Mouse (Mus musculus) lung, embryonic 14.5 days (tissue): ENCODE data around the gene Arap1. TPM values are rescaled to one million over a fixed set of nuclear protein-coding genes. Genes with fewer than 3 reads are reported as not detected.

ENCODE experiments used
- ATAC-seq: fragments of 200-750 bp; cut with Nextera tagmentation; 2 replicates; pipeline ENCODE4 v1.8.0; 2017; ENCODE audit warnings: mild to moderate bottlenecking, moderate TSS enrichment, moderate library complexity; ENCODE audit not compliant: insufficient read depth
- DNase-seq: peaks from one replicate; pipeline ENCODE4 v3.0.0-alpha.2; 2015
- H3K27ac ChIP-seq: fragments of 300-500 bp; sonication (generic); 2 replicates; pipeline ENCODE4 v1.5.1; 2014; ENCODE audit warnings: low read depth, mild to moderate bottlenecking, moderate library complexity
- H3K27me3 ChIP-seq: fragments of 300-500 bp; sonication (generic); 2 replicates; pipeline ENCODE4 v1.6.1; 2014; ENCODE audit warnings: low read length, control low read depth; ENCODE audit not compliant: insufficient read depth
- H3K36me3 ChIP-seq: fragments of 300-500 bp; sonication (generic); 2 replicates; pipeline ENCODE4 v1.6.1; 2014; ENCODE audit warnings: control low read depth; ENCODE audit not compliant: insufficient read depth
- H3K4me1 ChIP-seq: fragments of 300-500 bp; sonication (generic); 2 replicates; pipeline ENCODE4 v1.6.1; 2014; ENCODE audit warnings: antibody characterized with exemption, control low read depth; ENCODE audit not compliant: insufficient read depth
- H3K4me2 ChIP-seq: fragments of 300-500 bp; sonication (generic); 2 replicates; pipeline ENCODE4 v1.6.1; 2014; ENCODE audit warnings: mild to moderate bottlenecking
- H3K4me3 ChIP-seq: fragments of 300-500 bp; sonication (generic); 2 replicates; pipeline ENCODE4 v1.5.1; 2014; ENCODE audit warnings: low read depth, low read length
- H3K9ac ChIP-seq: fragments of 300-500 bp; sonication (generic); 2 replicates; pipeline ENCODE4 v1.6.1; 2014
- H3K9me3 ChIP-seq: fragments of 300-500 bp; sonication (generic); 2 replicates; pipeline ENCODE4 v1.6.1; 2016; ENCODE audit warnings: low read depth, low read length, control low read depth
- CTCF ChIP-seq: IDR thresholded peaks from 2 replicates; pipeline ENCODE4 v1.5.1; 2016; ENCODE audit warnings: antibody characterized with exemption, low read depth
- WGBS: fragments of 180-500 bp; shearing (Covaris S2); extraction: QIAGEN DNeasy Blood & Tissue Kit; methylation state at CpG from one replicate; pipeline ENCODE4 v1.1.7; 2014; 5-methylcytosine and 5-hydroxymethylcytosine counted together
- polyA plus RNA-seq: library from polyadenylated mRNA; unstranded; fragments of >200 nt; fragmentation: Nextera tagmentation; extraction: Ambion mirVana; gene quantifications from 2 replicates; pipeline ENCODE4 v1.2.1, GENCODE M21; 2014

Gene Arap1
- polyA plus RNA-seq, 1 experiment from 2014 or later: 122 TPM

DNA sequence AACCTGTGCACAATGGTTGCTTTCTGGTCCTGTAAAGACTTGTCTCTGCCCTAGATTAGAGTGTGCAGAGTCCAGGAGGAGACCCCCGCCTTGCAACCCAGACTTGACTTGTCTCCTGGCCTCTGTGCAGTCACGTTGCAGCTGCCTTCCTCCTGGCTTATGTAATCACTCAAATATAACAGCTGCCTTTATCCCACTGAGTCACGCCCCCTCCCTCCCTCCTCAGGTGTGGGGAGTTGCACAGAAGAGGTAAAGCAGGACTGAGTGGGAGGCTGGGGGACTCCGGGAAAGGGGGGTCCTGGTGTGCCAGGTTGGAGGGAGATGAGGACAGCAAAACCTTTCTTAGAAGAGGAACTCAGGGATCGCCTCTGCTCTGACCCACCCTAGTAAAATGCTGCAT, 68.5 kb downstream of the Arap1 start:
- Histone ChIP-seq H3K36me3 (peaks cover 27% of the 10 kb centered on the region), H3K4me3 (no peak overlapping the region), H3K4me2 (no peak overlapping the region), H3K9ac (no peak overlapping the region), H3K27me3 (0 out of 2 replicates have a peak, but pooled peaks cover 5% of the 10 kb centered on the region), H3K27ac (0 out of 2 replicates have a peak overlapping the region, but pooled peaks have one; percentile 51), H3K9me3 (no peaks in the 10 kb centered on the region), H3K4me1 (peaks cover 15% of the 10 kb centered on the region; the same call in 1 of the 2 replicates)
- ATAC-seq (no peak), DNase-seq (peak; percentile 39)
- TF ChIP-seq CTCF: no peak
- 38% methylated on average over 5 of the region's 5 CpGs for WGBS

DNA sequence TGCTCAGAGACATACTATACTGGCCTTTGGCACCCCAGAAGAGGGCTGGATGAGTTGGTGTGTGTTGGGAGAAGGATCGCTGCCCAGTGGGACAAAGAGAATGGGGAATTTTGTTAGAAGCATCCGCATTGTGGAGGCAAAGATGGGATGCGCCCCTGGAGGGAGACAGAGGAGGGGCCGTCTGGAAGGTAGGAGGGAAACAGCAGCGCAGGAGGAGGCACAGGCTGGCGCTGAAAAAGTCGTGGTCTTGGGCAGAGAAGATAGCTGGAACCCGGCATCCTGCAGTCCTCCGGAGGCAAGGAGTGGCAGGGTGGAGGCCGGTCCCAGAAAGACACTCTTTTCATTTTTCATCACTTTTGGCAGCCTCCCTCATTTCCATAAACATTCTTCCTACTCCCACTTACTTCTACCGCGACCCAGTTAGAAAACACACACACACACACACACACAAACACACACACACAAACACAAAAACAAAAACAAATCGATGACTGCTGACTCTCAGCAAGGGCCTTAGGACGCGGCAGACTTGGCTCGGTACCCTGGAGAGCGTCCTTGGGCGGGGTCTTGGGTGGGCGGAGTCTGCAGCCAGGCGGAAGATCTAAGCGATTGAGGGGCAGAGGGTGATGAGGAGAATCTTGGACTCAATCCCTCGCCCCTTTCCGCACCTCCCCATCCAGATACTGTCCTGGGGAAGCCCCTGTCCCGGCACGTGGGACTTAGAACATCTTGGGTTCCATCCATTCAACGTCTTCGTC, 71.3 kb downstream of the Arap1 start:
- Histone ChIP-seq H3K27me3 (0 out of 2 replicates have a peak, but pooled peaks cover 8% of the 10 kb centered on the region), H3K9me3 (no peaks in the 10 kb centered on the region), H3K36me3 (peaks cover 7% of the 10 kb centered on the region), H3K4me2 (0 out of 2 replicates have a peak overlapping the region, but pooled peaks have one; percentile 7), H3K9ac (no peak overlapping the region), H3K4me1 (peaks cover 15% of the 10 kb centered on the region; the same call in 1 of the 2 replicates), H3K27ac (no peak overlapping the region), H3K4me3 (no peak overlapping the region)
- DNase-seq: peak; percentile 73
- 5% methylated on average over 27 of the region's 27 CpGs for WGBS
- no peak for ATAC-seq
- TF ChIP-seq CTCF: no peak

DNA sequence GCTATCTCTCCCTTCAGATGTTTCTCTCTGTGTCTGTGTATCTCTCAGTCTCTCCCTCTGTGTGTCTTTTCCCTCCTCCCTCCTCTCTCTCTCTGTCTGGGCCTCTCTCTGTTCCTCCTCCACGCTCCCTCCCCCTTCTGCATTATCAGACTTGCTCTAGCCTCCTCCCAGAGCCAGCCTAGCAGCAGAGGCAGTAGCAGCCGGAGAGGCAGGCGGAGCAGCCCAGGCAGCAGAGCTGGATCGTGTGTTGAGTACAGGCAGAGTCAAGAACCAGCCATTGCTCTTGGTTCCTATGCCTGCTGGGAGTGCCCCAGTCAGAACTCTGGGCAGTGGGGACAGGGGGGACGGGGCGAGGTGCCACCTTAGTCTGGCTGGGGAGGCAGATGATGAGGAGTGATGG, 73.7 kb downstream of the Arap1 start, which contains the start of gene Pde2a:
TSS of gene Pde2a (plus strand) at position 163 of the 400 bp plus-strand sequence.
- H3K4me1 ChIP-seq: no peaks in the 10 kb centered on the region
- H3K27me3 ChIP-seq: 0 out of 2 replicates have a peak, but pooled peaks cover 14% of the 10 kb centered on the region
- ATAC-seq (no peak), DNase-seq (no peak)
- H3K27ac ChIP-seq: no peak within 1 kb of the TSS
- H3K9ac ChIP-seq: no peak within 1 kb of the TSS
- TF ChIP-seq CTCF: no peak
- H3K4me2 ChIP-seq: no peak within 1 kb of the TSS
- H3K36me3 ChIP-seq: no peaks in the 10 kb centered on the region
- no peaks in the 10 kb centered on the region for H3K9me3 ChIP-seq
- WGBS: 17% methylated on average over 6 of the region's 6 CpGs
- no peak within 1 kb of the TSS for H3K4me3 ChIP-seq

DNA sequence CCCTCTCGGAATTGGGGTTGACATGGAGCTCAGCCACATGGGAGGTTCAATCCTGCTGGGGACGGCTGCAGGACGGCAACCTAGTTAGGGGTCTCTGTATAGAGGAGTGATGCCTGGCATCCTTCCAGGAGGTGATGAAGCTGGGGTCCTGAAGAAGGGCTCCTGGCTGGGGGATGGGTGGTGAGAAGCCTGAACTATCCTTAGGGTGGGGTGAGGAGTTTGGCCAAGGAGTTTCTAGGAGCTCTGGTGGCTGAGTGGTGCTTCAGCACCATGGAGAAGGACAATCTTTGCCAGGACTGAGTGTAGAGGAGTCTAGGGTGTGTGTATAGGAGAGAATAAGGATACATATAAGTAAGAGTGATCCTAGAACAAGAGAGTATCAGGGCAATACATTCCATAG, 74.2 kb downstream of the Arap1 start:
- 0 out of 2 replicates have a peak, but pooled peaks cover 14% of the 10 kb centered on the region for H3K27me3 ChIP-seq
- ATAC-seq: no peak
- whole genome bisulfite sequencing: 33% methylated on average over 3 of the region's 3 CpGs
- DNase-seq: peak; percentile 78
- H3K4me1 ChIP-seq: no peaks in the 10 kb centered on the region
- TF ChIP-seq CTCF: no peak
- no peak overlapping the region for H3K4me3 ChIP-seq
- H3K36me3 ChIP-seq: no peaks in the 10 kb centered on the region
- H3K27ac ChIP-seq: no peak overlapping the region
- H3K9me3 ChIP-seq: no peaks in the 10 kb centered on the region
- H3K4me2 ChIP-seq: no peak overlapping the region
- no peak overlapping the region for H3K9ac ChIP-seq

DNA sequence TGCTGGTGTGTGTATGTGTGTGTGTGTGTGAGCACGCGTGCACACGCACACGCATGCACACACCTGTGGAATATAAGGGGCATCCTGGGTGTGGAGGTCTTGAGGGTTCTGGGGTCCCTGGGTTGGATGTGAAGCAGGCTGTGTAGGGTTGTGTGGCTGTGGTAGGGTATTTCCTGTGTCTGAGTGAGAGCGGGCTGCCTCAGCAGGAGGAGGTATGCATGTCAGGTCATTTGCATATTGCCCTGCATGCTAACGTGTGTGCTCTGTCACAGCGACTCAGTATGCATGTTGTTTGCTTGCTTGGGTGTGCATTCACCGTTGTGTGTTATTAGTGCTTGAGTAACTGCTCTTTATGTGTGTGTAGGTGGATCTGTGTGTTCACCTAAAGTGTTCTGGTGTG, 74.8 kb downstream of the Arap1 start:
- DNase-seq (no peak), ATAC-seq (no peak)
- WGBS: 82% methylated on average over 8 of the region's 8 CpGs
- H3K9ac ChIP-seq: no peak overlapping the region
- H3K4me2 ChIP-seq: no peak overlapping the region
- no peaks in the 10 kb centered on the region for H3K9me3 ChIP-seq
- 0 out of 2 replicates have a peak, but pooled peaks cover 14% of the 10 kb centered on the region for H3K27me3 ChIP-seq
- no peaks in the 10 kb centered on the region for H3K4me1 ChIP-seq
- no peak overlapping the region for H3K4me3 ChIP-seq
- H3K36me3 ChIP-seq: no peaks in the 10 kb centered on the region
- no peak for TF ChIP-seq CTCF
- H3K27ac ChIP-seq: no peak overlapping the region

DNA sequence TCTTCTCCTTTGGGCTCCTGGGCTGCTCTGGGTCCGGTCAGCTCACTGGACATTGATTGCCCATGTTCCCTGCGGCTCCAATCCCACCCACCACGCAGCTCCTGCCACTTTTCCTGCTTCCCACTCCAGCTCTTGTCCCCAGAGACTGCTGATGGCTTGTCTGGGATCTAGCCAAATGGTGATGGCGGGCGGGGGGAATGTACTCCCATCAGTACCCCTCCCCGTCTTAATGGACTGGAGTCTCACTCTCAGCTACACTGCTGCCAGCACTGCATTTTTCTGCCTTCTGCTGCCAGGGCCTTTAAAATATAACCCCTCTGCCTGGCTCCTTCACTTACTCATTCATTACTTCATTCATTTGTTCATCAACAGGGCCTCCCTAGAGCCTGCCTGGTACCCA, 76.1 kb downstream of the Arap1 start:
- no peak overlapping the region for H3K4me2 ChIP-seq
- no peak for TF ChIP-seq CTCF
- WGBS: 51% methylated on average over 6 of the region's 6 CpGs
- no peak overlapping the region for H3K9ac ChIP-seq
- H3K4me1 ChIP-seq: no peaks in the 10 kb centered on the region
- H3K4me3 ChIP-seq: no peak overlapping the region
- peak; percentile 32 for DNase-seq
- no peak overlapping the region for H3K27ac ChIP-seq
- no peaks in the 10 kb centered on the region for H3K36me3 ChIP-seq
- ATAC-seq: no peak
- 0 out of 2 replicates have a peak, but pooled peaks cover 8% of the 10 kb centered on the region for H3K27me3 ChIP-seq
- no peaks in the 10 kb centered on the region for H3K9me3 ChIP-seq

DNA sequence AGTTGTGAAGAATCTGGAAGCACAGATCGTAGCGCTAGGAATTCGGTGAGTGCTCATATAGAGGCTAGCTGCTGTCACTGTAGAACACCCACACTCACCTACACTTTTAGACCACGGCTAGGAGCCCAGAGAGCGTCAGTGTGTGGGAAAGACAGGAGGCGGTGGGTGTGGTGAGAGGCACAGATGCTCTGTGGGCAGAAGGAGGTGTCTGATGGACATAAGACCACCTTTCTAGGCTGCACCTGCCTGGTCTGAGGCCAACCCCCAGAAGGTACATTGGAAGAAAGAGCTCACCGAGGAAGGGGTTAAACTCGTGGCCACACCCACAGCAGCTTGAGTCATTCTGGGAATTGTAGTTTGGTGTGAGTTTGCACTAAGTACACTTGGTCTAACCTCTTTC, 78.8 kb downstream of the Arap1 start:
- no peak for TF ChIP-seq CTCF
- no peak overlapping the region for H3K4me2 ChIP-seq
- H3K27ac ChIP-seq: no peak overlapping the region
- no peak for ATAC-seq
- DNase-seq: no peak
- no peaks in the 10 kb centered on the region for H3K36me3 ChIP-seq
- no peaks in the 10 kb centered on the region for H3K4me1 ChIP-seq
- H3K9ac ChIP-seq: no peak overlapping the region
- 0 out of 2 replicates have a peak, but pooled peaks cover 8% of the 10 kb centered on the region for H3K27me3 ChIP-seq
- 66% methylated on average over 8 of the region's 8 CpGs for WGBS
- H3K4me3 ChIP-seq: no peak overlapping the region
- H3K9me3 ChIP-seq: no peaks in the 10 kb centered on the region
